Mouse (Mus musculus): Measurements from ENCODE around the gene Eif4g3.
A peak's percentile ranks its signal among the peaks of the same experiment; 100 is the strongest.

Gene Eif4g3

DNA sequence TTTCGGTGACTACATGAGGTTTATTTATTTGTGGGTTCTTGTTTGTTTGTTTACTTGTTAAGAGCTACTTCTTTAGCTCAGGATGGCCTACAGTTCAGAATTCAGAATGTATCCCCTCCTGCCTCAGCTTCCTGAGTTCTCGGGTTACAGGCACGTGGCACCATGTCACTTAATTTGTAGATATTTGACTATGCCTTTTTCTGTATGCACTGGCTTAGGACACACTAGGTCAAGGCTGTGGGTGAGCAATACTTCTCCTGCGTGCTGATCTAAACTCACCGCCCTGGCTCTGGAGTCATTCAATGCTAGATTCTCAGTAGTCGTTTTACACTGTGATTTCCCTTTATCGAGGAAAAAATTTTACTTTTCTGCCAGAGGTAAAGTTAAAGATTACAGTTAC lies 227.9 kb downstream of the Eif4g3 start:
- no peak for DNase-seq (ENCODE audit: low spot score)

DNA sequence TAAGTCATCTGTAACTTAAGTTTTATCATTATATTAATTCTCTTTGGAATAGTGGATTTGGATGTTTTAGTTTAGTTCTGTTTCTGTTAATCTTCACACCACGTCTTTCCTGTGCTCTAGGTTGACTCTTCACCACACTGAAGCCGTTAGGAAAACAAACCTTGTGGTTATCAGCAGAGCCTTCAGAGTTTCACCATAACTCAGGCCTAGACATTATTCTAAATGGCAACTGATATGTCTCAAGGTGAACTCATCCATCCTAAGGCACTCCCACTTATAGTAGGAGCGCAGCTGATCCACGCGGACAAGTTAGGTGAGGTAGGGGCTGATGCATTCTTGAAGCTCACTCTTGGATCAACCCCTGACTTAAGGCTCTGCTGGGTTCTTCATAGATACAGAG lies 228.6 kb downstream of the Eif4g3 start:
- DNase-seq (ENCODE audit: low spot score) = no peak

DNA sequence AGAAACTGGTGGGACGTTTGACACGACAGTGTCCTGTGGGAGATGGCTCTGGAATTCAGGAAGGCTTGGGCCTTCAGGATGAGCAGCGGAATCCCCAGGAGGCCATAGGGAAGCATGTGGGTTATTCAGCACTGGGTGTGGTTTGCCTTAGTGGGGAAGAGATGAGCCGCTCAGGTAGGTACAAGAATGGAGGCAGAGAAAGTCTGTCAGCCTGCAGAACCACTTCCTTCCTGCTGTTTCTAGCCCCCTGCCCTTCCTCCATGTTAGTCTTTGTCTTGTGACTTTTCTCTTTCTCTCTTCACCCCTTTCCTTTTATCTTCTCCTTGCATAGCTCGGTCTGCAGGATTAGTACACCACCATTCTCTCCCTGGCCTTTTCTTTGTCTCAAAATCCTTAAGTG lies 229.6 kb downstream of the Eif4g3 start:
- DNase-seq (ENCODE audit: low spot score) = no peak

DNA sequence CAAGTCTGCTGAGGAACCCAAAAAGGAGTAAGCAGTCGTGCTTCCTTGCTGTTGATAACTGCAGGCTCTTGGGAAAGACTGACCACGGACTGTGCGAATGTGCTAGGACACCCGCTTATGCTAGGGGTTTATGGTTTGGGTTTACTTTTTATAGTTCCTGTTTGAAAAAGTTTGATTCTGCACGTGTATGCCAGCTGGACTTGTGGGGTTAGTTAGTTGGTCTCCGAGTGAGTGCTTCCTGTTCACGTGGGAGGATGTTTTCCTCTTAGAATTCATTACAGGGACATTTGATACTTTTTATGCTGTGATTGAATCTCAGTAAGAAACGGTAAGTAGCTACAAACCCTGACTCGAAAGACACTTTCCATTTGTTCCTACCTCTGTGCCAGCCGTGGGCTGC lies 230.8 kb downstream of the Eif4g3 start:
- DNase-seq (ENCODE audit: low spot score) = no peak

DNA sequence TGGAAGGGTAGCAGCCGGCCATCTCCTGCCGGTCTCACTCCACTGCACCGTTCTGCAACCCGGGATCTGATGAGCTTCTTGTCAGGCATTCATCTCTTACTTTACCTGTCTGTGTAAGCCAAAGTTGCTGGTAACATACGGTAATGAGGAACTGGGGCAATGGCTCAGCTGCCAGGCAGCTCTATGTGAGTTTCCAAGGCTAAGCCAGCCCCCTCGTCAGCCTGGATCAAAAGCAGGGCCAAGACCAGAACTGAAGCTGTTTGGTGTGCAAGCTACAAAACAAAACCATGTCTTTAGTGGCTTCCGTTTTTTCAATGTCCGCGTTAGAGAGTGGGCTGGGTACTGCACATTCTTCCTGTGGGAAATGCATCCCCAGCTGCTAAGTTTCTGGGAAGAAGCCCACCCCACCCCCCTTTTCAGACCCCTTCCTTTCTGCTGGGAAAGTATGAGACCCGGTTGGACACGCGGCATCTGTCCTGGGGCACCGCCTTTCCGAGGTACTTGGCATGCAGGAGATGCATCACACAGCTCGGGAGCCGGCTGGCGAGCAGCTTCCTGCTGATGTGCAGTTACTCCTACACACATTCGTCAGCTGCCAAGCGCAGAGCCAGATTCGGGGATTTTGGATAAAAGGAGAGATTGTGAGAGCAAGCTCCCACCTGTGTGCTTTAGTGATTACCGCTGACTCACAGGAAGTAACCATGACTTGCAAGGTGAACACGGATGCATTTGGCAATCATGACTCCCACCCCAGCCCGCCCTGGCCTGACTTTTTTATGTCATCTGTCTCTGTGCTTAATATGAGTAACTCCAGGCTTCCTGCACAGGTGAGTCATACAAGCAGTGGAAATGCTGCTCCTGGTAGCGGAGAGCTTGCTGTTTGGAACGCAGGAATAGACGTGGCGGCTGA lies 254.2 kb downstream of the Eif4g3 start:
- DNase-seq (ENCODE audit: low spot score) = peak; percentile 60

DNA sequence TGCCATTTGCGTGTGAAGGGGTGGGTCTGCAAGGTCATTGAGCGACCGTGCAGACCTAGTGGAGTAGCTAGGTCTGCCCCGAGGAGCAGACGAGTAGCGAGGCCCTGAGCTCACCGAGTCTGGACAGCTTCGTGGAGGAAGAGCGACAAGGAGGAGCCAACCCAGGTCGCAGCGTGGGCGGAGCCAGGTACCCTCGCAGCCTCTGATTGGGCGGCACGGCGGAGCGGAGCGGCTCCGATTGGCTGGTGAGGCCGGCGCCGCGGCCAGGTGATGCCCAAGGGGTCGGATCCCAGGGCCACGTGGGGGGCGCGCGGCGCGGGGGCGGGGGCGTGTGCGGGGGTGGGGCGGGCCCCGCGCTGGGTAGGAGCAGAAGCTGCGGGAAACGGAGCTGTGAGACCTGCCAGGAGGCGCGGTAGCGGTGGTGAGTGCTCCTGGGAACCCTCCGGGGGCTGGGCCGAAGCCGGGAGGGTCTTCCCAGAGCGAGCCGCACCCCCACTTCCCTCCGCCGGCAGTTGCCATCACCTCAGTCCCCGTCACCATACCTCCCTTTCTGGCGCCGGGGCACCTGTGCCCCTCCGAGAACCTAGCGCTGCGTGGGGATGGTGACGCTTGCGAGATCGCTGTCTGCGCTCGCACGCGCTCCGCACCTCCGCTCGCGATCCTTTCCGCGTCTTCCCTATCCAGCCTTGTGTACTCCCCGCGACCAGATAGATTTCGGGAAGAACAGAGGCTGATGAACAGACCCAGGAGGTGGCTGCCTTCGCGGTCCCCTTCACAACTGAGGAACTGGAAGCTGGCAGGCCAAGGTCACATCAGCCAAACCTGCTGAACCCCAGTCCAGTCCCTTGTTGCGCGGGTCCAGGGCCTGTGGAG lies 257.5 kb downstream of the Eif4g3 start, which contains the start of the genes Sh2d5 and Kif17:
TSS of gene Sh2d5 (plus strand) at position 316 of the 873 bp plus-strand sequence.
TSS of gene Kif17 (plus strand) at position 348 of the 873 bp plus-strand sequence.
- DNase-seq (ENCODE audit: low spot score) = peak; percentile 94

DNA sequence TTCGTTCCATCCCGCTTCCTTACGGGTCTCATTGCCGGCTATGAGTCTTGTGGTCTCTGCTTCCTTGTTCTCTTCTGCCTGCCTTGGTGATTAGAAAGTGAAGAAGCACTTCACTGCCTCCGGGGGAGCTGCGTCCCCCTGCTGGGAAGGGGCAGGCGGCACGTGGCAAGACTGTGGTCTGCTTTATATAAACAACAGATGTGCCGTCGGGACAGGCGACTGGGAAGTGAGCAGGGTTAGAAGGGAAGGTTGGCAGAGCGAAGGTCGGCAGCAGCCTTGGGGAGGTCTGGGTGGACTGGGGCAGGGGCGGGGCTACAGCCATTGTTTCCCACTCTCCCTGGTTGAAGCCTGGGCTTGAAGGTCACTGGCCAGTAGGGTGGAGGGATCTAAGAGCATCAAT lies 259.0 kb downstream of the Eif4g3 start:
- DNase-seq (ENCODE audit: low spot score) = peak; percentile 77

DNA sequence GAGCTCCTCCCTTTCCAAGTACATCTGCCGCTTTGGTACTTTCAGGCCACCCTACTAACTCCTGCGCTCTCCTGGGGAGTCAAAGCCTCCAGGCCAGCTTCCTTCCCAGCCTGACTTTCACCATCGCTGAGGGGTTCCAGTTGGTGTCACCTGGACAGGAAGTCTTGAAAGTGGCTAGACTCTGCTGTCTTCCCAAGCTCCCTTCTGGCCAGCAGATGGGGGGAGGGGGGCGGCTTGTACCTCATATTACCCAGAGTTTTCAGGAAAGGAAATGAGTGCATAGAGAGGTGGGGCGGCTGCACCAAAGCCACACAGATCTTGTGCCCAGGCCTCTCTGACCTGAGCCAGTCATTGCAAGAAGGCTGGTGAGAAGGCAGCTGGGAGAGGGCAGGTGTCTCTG lies 259.4 kb downstream of the Eif4g3 start:
- DNase-seq (ENCODE audit: low spot score) = no peak

DNA sequence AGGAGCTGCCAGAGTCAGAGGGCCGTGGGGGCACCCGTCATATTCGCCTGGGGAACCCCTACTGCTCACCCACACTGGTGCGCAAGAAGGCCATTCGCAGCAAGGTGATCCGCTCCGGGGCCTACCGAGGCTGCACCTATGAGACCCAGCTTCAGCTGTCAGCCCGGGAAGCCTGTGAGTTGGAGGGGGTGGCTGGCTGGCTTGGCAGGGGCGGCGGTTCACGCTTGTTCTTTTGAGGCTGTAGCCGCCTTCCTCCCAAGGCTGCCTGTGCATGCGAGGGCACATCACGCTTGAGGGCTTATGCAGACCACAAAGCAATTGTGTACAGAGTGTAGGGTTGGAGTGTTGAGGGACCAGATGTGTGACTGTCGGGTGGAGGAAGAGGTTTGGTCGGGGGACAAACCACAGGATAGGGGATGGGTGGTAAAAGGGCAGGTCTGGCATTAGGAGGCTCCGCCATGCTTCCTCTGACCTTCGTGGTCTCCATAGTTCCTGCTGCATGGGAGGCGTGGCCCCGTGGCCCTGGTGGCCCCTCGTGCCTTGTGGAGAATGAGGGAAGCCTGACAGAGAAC lies 264.4 kb downstream of the Eif4g3 start:
- DNase-seq (ENCODE audit: low spot score) = no peak

Measured in MN1 (cell line).